Mouse (Mus musculus): ENCODE measurements around the gene Dap. TPM values are rescaled to one million over a fixed set of nuclear protein-coding genes. Genes with fewer than 3 reads are reported as not detected.

Dap gene
- polyA plus RNA-seq, 1 experiment from 2014 or later: 83.1 TPM

DNA sequence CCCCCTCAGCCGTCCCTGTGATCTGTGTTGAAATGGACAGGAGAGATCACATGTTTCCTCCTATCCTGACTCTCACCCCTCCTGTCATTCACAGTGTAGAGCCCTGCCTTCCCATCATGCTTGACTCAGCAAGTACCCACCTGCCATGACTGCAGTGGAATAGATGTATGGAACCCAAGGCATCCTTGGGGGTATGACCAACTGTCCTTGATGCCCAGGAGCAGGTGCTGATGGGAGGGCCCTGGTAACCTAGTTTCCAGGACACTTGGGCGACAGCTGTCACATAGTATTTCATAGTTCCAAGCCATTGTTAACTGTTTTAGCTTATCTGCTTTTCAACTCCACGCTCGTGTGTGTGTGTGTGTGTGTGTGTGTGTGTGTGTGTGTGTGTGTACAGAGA is 45.4 kb downstream of the Dap start:
- Histone ChIP-seq H3K4me3 (no peak overlapping the region), H3K36me3 (no peaks in the 10 kb centered on the region), H3K9ac (no peak overlapping the region), H3K4me1 (no peaks in the 10 kb centered on the region), H3K27me3 (no peaks in the 10 kb centered on the region), H3K4me2 (no peak overlapping the region), H3K9me3 (no peaks in the 10 kb centered on the region), H3K27ac (no peak overlapping the region)
- no peak for ATAC-seq (ENCODE audit: borderline replicate concordance, extremely low read depth, low FRiP score, low TSS enrichment)
- 77% methylated on average over 4 of the region's 4 CpGs for WGBS

DNA sequence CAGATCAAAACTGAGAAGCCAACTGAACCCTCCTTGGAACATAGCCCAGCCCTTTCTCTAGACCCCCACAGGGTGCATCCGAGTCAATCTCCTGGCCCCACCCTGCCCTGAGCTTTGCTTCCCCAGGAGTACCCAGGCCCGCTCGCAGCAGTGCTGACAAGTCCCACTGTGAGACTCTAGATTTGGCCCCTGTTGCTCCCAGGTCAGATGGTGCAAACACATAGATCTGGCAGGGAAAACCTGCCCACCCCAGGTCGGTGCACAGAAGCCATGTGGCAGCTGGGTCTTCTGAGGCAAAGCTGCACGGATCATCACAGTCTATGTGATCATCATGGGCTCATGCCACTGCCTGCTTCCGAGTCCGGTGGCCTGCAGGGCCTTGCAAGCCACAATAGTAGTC is 48.6 kb downstream of the Dap start:
- Histone ChIP-seq H3K4me2 (no peak overlapping the region), H3K9me3 (no peaks in the 10 kb centered on the region), H3K4me1 (no peaks in the 10 kb centered on the region), H3K36me3 (no peaks in the 10 kb centered on the region), H3K27me3 (no peaks in the 10 kb centered on the region), H3K9ac (no peak overlapping the region), H3K27ac (no peak overlapping the region), H3K4me3 (no peak overlapping the region)
- ATAC-seq (ENCODE audit: borderline replicate concordance, extremely low read depth, low FRiP score, low TSS enrichment): no peak
- WGBS: 79% methylated on average over 7 of the region's 7 CpGs

DNA sequence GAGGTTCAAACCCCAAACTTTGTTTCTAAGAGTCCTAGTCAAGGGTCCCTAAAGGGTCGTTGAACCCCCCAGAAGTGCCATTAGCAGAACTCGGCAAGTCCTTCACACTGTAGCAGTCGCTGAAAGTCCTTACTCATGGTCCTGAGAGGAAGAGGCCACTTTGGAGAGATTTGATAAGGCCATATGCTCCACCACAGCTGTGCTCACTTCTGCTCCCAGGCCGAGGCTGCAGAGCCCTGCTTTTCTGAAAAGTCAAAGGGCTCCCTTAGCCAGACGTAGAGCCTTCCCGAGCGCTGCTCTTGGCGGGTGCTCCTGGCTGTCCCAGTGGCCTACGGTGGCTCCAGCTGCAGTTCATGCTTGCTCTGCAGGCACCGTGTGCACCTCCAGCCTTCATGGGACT is 49.4 kb downstream of the Dap start:
- Histone ChIP-seq H3K27me3 (no peaks in the 10 kb centered on the region), H3K27ac (no peak overlapping the region), H3K4me1 (no peaks in the 10 kb centered on the region), H3K4me3 (no peak overlapping the region), H3K36me3 (no peaks in the 10 kb centered on the region), H3K9ac (no peak overlapping the region), H3K9me3 (no peaks in the 10 kb centered on the region), H3K4me2 (no peak overlapping the region)
- WGBS: 54% methylated on average over 10 of the region's 10 CpGs
- peak; percentile 48; the same call in 1 of the 2 replicates for ATAC-seq (ENCODE audit: borderline replicate concordance, extremely low read depth, low FRiP score, low TSS enrichment)

DNA sequence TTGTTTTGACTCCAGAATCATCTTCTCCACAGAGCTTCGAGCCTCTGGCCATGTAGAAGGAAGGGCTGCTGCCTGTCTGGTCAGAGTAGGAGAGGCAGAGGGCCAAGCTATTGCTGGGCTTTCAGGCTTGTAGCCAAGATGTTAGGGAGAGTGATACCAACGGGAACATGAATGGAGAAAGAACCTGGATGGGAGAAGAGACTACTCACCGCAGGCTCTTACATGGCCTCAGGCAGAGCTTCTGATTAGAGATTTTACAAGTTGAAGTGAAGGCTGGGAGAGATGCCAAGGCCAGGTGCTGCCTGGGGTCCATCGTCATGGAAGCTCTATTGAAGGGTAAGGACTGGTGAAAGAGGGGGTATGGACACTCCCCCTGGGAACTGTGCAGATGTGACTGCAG is 54.0 kb downstream of the Dap start:
- Histone ChIP-seq H3K9me3 (no peaks in the 10 kb centered on the region), H3K4me3 (no peak overlapping the region), H3K36me3 (no peaks in the 10 kb centered on the region), H3K9ac (no peak overlapping the region), H3K4me2 (no peak overlapping the region), H3K4me1 (no peaks in the 10 kb centered on the region), H3K27me3 (no peaks in the 10 kb centered on the region), H3K27ac (no peak overlapping the region)
- 54% methylated on average over 4 of the region's 4 CpGs for WGBS
- no peak for ATAC-seq (ENCODE audit: borderline replicate concordance, extremely low read depth, low FRiP score, low TSS enrichment)

DNA sequence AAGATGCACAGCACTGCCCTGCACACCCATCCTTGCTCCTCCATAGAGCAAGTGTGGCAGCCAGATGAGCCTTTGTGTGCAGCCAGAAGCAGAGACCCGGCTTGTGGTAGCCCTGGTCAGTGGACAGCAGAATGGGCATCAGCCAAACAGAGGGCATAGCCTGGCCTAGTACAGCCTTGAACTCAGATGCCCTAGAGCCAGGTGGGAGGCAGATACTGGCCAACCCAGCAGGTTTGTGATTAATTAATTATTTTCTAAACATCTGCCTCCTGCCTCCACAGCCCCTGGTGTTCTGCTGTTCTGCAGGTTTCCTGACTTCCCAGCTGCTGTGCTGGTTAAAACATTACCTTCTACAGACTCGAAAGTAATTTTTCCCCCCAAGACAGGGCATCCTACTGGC is 55.0 kb downstream of the Dap start:
- no peaks in the 10 kb centered on the region for H3K9me3 ChIP-seq
- no peaks in the 10 kb centered on the region for H3K27me3 ChIP-seq
- H3K27ac ChIP-seq: no peak overlapping the region
- no peak overlapping the region for H3K9ac ChIP-seq
- no peak overlapping the region for H3K4me2 ChIP-seq
- no peak overlapping the region for H3K4me3 ChIP-seq
- 72% methylated on average over 2 of the region's 2 CpGs for WGBS
- no peak for ATAC-seq (ENCODE audit: borderline replicate concordance, extremely low read depth, low FRiP score, low TSS enrichment)
- H3K36me3 ChIP-seq: no peaks in the 10 kb centered on the region
- no peaks in the 10 kb centered on the region for H3K4me1 ChIP-seq

DNA sequence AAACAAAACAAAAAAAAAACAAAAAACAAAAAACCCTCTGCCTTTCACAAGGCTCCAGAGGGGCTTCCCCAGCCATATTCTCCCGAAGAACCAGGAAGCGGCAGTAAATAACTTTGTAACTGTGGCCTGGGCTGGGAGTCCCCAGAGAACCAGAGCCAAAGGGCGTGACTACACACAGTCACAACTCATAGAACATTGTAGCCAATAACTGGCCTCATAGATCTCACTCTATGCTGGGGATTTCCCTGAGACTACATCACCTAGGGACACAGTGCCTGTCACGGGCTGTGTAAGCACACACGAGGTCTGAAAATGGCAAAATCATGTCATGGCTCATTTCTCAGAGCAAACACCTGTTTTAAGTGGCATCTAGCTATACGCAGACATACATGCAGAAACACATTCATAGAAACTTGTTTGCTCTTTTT is 55.5 kb downstream of the Dap start:
- no peak for ATAC-seq (ENCODE audit: borderline replicate concordance, extremely low read depth, low FRiP score, low TSS enrichment)
- Histone ChIP-seq H3K9ac (no peak overlapping the region), H3K36me3 (no peaks in the 10 kb centered on the region), H3K4me1 (no peaks in the 10 kb centered on the region), H3K4me2 (no peak overlapping the region), H3K27ac (no peak overlapping the region), H3K9me3 (no peaks in the 10 kb centered on the region), H3K27me3 (no peaks in the 10 kb centered on the region), H3K4me3 (no peak overlapping the region)
- WGBS: 83% methylated on average over 6 of the region's 6 CpGs

DNA sequence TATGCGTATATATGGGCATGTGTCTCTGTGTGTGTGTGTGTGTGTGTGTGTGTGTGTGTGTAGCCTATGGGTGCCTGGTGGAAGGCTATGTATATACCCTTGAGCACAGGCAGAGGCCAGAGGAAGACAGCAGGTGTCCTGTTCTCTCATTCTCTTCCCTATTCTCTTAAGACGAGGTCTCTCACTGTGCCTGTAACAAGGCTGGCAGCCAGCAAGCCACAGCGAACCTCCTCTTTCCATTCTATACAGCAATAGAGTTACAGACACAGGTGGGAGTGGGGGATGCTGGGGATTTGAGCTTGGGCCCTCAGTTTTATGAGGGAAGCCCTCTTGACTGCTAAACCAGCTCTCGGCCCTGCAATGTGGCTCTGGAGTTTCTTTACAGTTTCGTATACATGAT is 55.9 kb downstream of the Dap start:
- Histone ChIP-seq H3K4me3 (no peak overlapping the region), H3K4me2 (no peak overlapping the region), H3K27me3 (no peaks in the 10 kb centered on the region), H3K36me3 (no peaks in the 10 kb centered on the region), H3K4me1 (no peaks in the 10 kb centered on the region), H3K27ac (no peak overlapping the region), H3K9me3 (no peaks in the 10 kb centered on the region), H3K9ac (no peak overlapping the region)
- WGBS: 85% methylated on average over 5 of the region's 5 CpGs
- no peak for ATAC-seq (ENCODE audit: borderline replicate concordance, extremely low read depth, low FRiP score, low TSS enrichment)

DNA sequence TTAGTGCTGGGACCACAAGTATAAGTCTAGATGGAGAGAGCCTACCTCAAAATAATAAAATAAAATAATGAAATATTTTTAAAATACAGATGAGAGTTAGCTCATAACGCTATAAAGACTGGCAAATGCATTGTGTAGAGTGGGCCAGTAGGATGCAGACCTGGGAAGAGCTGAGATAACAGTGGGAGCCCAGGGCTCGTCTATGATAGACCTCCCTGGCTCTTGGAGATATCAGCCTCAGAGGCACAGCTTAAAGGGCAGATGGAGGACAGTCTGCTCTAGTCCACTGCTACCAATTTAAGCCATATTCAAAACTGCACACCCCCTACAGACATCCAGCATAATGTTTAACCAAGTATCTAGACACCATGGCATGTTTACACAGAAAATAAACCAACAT is 56.6 kb downstream of the Dap start:
- H3K36me3 ChIP-seq: no peaks in the 10 kb centered on the region
- H3K4me3 ChIP-seq: no peak overlapping the region
- no peak overlapping the region for H3K27ac ChIP-seq
- ATAC-seq (ENCODE audit: borderline replicate concordance, extremely low read depth, low FRiP score, low TSS enrichment): no peak
- no peak overlapping the region for H3K4me2 ChIP-seq
- H3K9me3 ChIP-seq: no peaks in the 10 kb centered on the region
- H3K27me3 ChIP-seq: no peaks in the 10 kb centered on the region
- H3K4me1 ChIP-seq: no peaks in the 10 kb centered on the region
- WGBS: 47% methylated on average over 2 of the region's 2 CpGs
- H3K9ac ChIP-seq: no peak overlapping the region

DNA sequence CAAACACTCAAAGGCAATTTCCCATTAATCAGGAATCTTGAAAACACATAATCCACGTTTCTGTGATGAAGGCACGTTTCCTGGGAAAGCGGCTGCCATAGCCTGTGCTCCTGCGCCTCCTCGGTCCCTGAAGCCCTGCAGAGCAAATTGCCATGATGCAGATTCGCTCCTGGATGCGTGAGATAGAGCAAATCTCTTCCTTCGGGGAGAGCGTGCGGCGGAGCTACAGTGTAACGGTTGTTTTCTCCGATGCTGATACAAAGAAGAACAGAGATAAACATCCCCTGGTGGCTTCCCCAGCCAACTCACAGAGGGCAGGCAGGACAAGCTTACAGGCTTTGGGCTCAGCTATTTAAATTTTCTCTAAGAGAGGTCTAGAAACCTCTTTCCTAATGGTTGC is 57.7 kb downstream of the Dap start:
- no peak overlapping the region for H3K9ac ChIP-seq
- H3K4me1 ChIP-seq: no peaks in the 10 kb centered on the region
- H3K27ac ChIP-seq: no peak overlapping the region
- ATAC-seq (ENCODE audit: borderline replicate concordance, extremely low read depth, low FRiP score, low TSS enrichment): no peak
- H3K4me3 ChIP-seq: no peak overlapping the region
- no peak overlapping the region for H3K4me2 ChIP-seq
- WGBS: 45% methylated on average over 13 of the region's 13 CpGs
- no peaks in the 10 kb centered on the region for H3K9me3 ChIP-seq
- H3K36me3 ChIP-seq: no peaks in the 10 kb centered on the region
- H3K27me3 ChIP-seq: no peaks in the 10 kb centered on the region

DNA sequence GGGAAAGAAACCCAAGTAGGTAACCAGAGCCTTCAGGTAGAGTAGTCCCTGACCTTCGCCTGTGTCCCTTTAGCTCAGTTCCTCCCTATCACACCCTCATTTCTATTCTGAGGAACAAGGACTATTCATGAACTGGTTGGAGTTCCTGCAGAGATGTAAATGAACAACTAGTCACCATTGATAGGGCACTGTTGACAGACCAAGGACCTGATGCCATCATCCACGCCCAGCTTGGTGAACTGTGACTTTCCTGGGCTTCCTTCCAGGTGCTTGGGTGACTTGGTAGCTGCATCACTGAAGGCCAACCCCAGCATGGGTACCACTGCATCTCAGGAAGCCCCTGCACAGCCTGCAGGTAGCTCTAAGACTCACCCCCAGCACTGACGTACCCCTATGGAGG is 58.2 kb downstream of the Dap start:
- Histone ChIP-seq H3K36me3 (no peaks in the 10 kb centered on the region), H3K27me3 (no peaks in the 10 kb centered on the region), H3K4me3 (no peak overlapping the region), H3K9me3 (no peaks in the 10 kb centered on the region), H3K9ac (no peak overlapping the region), H3K4me1 (no peaks in the 10 kb centered on the region), H3K4me2 (no peak overlapping the region), H3K27ac (no peak overlapping the region)
- WGBS: 80% methylated on average over 3 of the region's 3 CpGs
- no peak for ATAC-seq (ENCODE audit: borderline replicate concordance, extremely low read depth, low FRiP score, low TSS enrichment)

DNA sequence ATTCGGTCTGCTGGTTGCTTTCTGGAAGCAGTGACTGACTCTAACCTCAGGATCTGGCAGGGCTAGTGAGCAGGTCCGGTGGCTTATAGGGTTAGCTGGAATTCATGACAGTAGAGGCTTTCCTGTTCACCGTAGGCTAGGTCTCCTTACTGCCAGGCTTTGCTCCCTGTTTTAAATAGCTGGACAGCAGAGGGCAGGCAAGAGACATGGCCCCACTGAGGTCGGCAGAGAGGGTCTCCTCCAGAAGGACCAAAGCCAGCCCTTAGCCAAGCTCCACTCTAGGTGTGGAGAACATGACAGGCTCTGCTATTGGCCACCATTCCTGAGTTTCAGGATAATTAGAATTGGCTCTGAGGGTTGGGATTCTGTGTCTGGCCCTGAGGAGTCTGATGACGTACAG is 60.0 kb downstream of the Dap start:
- no peaks in the 10 kb centered on the region for H3K9me3 ChIP-seq
- H3K36me3 ChIP-seq: no peaks in the 10 kb centered on the region
- no peak overlapping the region for H3K9ac ChIP-seq
- no peaks in the 10 kb centered on the region for H3K27me3 ChIP-seq
- no peak overlapping the region for H3K4me2 ChIP-seq
- WGBS: 58% methylated on average over 5 of the region's 5 CpGs
- no peaks in the 10 kb centered on the region for H3K4me1 ChIP-seq
- no peak for ATAC-seq (ENCODE audit: borderline replicate concordance, extremely low read depth, low FRiP score, low TSS enrichment)
- H3K27ac ChIP-seq: no peak overlapping the region
- H3K4me3 ChIP-seq: no peak overlapping the region

DNA sequence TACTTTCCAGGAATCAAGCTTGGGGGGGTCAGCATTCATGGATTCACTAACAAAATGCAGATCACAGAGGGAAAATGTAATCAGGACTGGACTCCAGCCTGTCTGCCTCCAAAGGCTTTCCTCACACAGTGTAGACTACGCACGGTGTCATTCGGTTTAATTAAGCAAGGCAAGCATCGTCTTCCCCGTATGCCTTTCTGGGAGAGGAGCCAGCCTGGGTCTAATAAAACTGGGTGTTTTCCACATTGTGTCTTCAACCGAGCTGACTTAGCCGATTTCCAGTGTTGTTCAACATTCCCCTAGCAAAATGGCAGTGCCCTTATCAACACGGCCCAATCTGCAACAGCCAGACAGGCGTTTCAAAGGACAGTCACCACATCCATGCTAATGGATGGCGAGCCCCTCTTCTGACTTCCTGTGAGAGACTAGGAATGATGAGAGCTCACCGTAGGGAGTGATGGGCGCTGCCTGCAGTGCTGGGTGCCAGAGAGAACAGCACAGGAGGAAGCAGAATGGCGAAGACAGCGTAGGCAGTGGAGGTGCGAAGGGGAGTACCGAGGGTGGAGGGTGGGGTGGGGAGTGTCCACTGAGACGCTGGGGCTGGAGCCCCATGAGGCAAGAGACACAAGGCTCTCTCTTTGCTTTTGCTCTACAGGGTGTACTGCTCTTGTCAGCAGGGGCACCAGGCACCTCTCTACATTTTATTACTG is 61.0 kb downstream of the Dap start:
- Histone ChIP-seq H3K9ac (no peak overlapping the region), H3K4me3 (no peak overlapping the region), H3K27ac (no peak overlapping the region), H3K9me3 (no peaks in the 10 kb centered on the region), H3K4me2 (no peak overlapping the region), H3K27me3 (no peaks in the 10 kb centered on the region), H3K4me1 (no peaks in the 10 kb centered on the region), H3K36me3 (no peaks in the 10 kb centered on the region)
- 69% methylated on average over 17 of the region's 17 CpGs for whole genome bisulfite sequencing
- no peak for ATAC-seq (ENCODE audit: borderline replicate concordance, extremely low read depth, low FRiP score, low TSS enrichment)

DNA sequence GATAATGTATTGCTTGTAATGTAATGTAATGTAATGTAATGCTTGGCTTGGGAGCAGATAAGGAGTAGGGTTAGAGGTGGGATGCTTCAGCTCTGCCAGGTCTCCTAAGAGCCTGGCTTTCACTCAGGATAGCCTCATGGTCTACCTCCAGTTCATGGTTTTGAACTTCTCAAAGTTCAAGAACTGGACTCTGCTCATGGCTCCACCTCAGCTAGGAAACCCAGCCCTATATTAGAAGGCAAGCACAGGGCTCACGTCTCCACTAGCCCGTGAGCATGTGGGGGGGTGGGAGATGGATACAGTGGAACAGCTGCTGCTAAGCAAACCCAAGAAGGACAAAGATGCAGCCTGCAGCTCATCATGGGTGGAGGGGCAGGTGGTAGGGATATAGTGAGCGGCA is 61.6 kb downstream of the Dap start:
- Histone ChIP-seq H3K4me2 (no peak overlapping the region), H3K9me3 (no peaks in the 10 kb centered on the region), H3K4me3 (no peak overlapping the region), H3K27me3 (no peaks in the 10 kb centered on the region), H3K36me3 (no peaks in the 10 kb centered on the region), H3K9ac (no peak overlapping the region), H3K4me1 (no peaks in the 10 kb centered on the region), H3K27ac (no peak overlapping the region)
- WGBS: 84% methylated on average over 3 of the region's 3 CpGs
- no peak for ATAC-seq (ENCODE audit: borderline replicate concordance, extremely low read depth, low FRiP score, low TSS enrichment)

Data from lung, embryonic 15.5 days (tissue).